Mouse (Mus musculus): ENCODE data around the gene Prss48. TPM values are rescaled to one million over a fixed set of nuclear protein-coding genes. Genes with fewer than 3 reads are reported as not detected.

Prss48 gene
- polyA plus RNA-seq, 1 experiment from 2014 or later: not detected

DNA sequence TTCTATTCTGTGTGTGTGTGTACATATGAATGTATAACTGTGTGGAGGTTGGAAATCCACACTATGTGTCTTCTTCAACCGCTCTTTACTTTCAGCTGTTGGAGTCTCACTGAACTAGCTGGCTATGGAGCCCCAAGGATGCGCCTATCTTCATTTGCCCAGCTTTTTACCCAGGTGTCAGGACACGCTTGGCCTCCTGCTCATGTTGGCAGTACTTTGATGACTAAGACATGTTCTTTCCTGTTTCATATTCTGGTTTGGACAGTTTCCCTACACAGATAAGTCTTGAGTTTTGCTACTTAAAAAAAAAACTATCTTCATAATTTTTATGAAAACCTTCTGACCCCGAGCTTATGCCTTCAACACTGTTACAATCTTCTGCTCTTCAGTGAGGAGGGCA is 36.8 kb downstream of the Prss48 start:
- Histone ChIP-seq H3K4me3 (no peak overlapping the region), H3K4me1 (peaks cover 4% of the 10 kb centered on the region), H3K9ac (no peak overlapping the region), H3K9me3 (peaks cover 4% of the 10 kb centered on the region; the same call in 1 of the 2 replicates), H3K36me3 (replicated peaks) (no peaks in the 10 kb centered on the region), H3K27me3 (replicated peaks) (no peaks in the 10 kb centered on the region), H3K27ac (no peak overlapping the region), H3K4me2 (no peak overlapping the region)
- 90% methylated on average over 4 of the region's 4 CpGs for WGBS
- no peak for ATAC-seq (replicated peaks)

DNA sequence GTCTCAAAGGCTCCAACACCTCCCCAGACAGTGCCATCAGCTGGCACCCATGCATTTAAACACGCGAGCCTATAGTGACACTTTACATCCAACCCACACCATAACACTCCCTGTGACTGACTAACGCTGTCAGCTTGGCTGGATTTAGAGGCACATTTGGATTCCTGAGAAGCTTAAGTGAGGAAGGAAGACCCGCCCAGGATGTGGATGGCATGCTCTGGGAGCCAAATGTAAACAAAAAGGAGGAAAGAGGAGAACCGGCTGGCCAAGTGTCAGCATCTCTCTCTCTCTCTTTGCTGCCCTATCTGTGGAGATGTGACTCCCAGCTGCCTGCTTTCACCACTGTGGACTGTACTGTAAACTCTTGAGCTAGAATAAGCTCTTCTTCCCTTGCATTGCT is 41.2 kb downstream of the Prss48 start:
- H3K9ac ChIP-seq: no peak overlapping the region
- 50% methylated on average over 5 of the region's 5 CpGs for WGBS
- H3K27me3 ChIP-seq (replicated peaks): no peaks in the 10 kb centered on the region
- H3K4me3 ChIP-seq: no peak overlapping the region
- ATAC-seq (replicated peaks): no peak
- no peaks in the 10 kb centered on the region for H3K36me3 ChIP-seq (replicated peaks)
- H3K4me1 ChIP-seq: no peaks in the 10 kb centered on the region
- H3K4me2 ChIP-seq: no peak overlapping the region
- H3K9me3 ChIP-seq: peaks cover 4% of the 10 kb centered on the region; the same call in 1 of the 2 replicates
- no peak overlapping the region for H3K27ac ChIP-seq

DNA sequence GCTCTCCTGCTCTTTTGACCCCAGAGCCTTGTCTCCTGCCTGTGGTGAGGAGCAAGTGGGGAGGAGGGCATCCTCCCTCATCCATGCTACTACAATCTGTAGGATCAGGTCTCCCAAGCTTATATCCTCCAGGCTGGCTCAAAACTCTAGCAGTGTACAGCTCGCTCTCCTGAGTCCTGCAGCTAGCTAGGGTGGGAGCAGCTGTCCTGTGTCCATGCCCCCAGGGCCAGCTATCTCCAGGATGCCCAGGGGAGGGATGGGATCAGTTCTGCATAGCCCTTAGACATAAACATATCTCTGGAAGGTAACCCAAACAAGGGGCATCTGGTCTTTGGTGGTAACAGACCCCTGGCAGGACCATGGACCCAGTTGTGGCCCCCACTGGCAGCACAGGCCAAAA is 42.6 kb downstream of the Prss48 start:
- Histone ChIP-seq H3K4me3 (no peak overlapping the region), H3K27ac (no peak overlapping the region), H3K4me1 (no peaks in the 10 kb centered on the region), H3K27me3 (replicated peaks) (no peaks in the 10 kb centered on the region), H3K36me3 (replicated peaks) (no peaks in the 10 kb centered on the region), H3K4me2 (no peak overlapping the region), H3K9ac (no peak overlapping the region), H3K9me3 (peaks cover 4% of the 10 kb centered on the region; the same call in 1 of the 2 replicates)
- WGBS: 100% methylated on average over 1 of the region's 1 CpGs
- ATAC-seq (replicated peaks): no peak

DNA sequence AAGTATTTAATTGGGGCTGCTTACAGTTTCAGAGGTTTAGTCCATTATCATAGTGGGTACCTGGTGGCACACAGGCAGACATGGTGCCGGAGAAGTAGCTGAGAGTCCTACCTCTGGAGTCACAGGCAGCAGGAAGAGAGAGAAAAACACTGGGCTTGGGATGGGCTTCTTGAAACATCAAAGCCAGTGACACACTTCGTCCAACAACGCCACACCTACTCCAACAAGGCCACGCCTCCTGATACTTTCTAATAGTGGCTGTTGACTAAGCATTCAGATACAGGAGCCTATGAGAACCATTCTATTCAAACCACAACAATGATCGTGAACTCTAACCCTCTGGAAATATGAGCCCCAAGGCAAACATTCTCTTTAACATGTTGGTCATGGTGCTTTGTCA is 46.6 kb downstream of the Prss48 start:
- Histone ChIP-seq H3K27me3 (replicated peaks) (no peaks in the 10 kb centered on the region), H3K27ac (no peak overlapping the region), H3K9me3 (no peaks in the 10 kb centered on the region), H3K9ac (no peak overlapping the region), H3K4me3 (no peak overlapping the region), H3K4me1 (no peaks in the 10 kb centered on the region), H3K36me3 (replicated peaks) (no peaks in the 10 kb centered on the region), H3K4me2 (no peak overlapping the region)
- ATAC-seq (replicated peaks): no peak
- 83% methylated on average over 5 of the region's 5 CpGs for WGBS

DNA sequence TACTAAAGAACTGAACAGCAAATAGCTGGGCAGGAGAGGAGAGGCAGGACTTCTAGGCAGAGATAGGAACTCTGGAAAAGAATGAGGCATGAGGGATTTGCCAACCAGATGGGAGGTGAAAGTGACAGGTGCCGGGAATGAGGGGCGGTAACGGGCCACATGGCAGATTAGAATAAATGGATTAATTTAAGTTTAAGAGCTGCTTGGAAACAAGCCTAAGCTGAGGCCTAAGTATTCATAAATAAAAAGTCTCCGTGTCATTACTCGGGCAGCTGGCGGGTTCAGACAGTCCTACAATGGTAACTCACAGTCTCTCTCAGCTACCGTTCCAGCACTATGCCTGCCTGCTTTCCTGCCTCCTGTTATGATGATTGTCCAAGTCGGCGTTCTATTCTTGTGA is 47.0 kb downstream of the Prss48 start:
- Histone ChIP-seq H3K4me2 (no peak overlapping the region), H3K27me3 (replicated peaks) (no peaks in the 10 kb centered on the region), H3K9me3 (no peaks in the 10 kb centered on the region), H3K4me3 (no peak overlapping the region), H3K9ac (no peak overlapping the region), H3K4me1 (no peaks in the 10 kb centered on the region), H3K36me3 (replicated peaks) (no peaks in the 10 kb centered on the region), H3K27ac (no peak overlapping the region)
- ATAC-seq (replicated peaks): no peak
- 72% methylated on average over 9 of the region's 9 CpGs for WGBS

DNA sequence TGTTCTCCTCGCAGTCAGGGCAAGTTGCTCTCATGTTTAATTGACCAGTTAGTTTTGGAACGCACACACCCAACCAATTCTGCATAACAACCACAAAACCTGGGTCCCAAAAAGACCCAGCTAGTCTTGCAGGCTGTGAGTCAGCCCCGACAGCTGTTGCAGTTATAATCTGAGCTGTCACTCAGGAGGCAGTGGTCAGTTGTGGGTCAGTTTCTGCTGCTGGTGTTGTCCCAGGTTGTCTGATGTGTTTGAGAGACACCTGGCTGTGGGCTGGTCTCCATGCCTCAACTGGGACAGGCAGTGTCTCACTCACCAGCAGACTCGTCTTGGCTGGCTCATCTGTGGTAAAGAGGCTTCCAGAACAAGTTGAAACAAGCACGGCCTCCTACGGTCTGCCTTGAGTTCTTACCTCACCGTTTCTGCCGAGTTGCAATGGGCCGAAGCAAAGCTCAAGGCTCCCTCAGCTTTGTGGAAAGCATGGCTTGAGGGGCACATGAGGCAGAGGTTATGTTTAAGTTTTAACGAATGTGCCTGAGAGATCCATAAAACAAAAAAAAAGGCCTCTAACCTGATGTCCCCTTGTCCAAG is 49.5 kb downstream of the Prss48 start:
- no peaks in the 10 kb centered on the region for H3K36me3 ChIP-seq (replicated peaks)
- 90% methylated on average over 10 of the region's 10 CpGs for WGBS
- ATAC-seq (replicated peaks): no peak
- no peak overlapping the region for H3K4me3 ChIP-seq
- no peak overlapping the region for H3K4me2 ChIP-seq
- H3K27ac ChIP-seq: no peak overlapping the region
- no peaks in the 10 kb centered on the region for H3K4me1 ChIP-seq
- no peaks in the 10 kb centered on the region for H3K9me3 ChIP-seq
- H3K9ac ChIP-seq: no peak overlapping the region
- no peaks in the 10 kb centered on the region for H3K27me3 ChIP-seq (replicated peaks)

DNA sequence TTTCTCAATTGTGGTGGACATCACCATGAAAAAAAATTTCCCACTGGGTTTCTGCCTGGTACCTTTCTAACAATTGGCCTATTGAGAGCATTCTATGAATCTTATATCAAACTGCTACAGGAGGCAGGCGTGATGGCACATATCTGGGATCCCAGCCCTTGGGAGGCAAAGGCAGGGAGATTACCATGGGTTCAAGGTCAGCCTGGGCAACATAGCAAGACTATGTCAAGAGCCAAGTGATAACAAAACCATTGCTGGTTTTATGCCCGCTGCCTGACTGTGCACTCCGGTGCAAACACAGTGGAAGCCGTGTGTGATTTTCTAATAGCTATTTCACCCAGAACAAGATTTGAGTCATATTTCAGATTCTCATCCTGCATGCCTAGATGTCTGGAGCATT is 51.4 kb downstream of the Prss48 start:
- H3K9me3 ChIP-seq: no peaks in the 10 kb centered on the region
- no peaks in the 10 kb centered on the region for H3K36me3 ChIP-seq (replicated peaks)
- H3K4me3 ChIP-seq: no peak overlapping the region
- no peaks in the 10 kb centered on the region for H3K27me3 ChIP-seq (replicated peaks)
- H3K27ac ChIP-seq: no peak overlapping the region
- H3K9ac ChIP-seq: no peak overlapping the region
- no peak overlapping the region for H3K4me2 ChIP-seq
- no peak for ATAC-seq (replicated peaks)
- H3K4me1 ChIP-seq: no peaks in the 10 kb centered on the region
- 84% methylated on average over 4 of the region's 4 CpGs for WGBS

Other genes starting within 250 kb of the Prss48 start
- gene Fam160a1, start 185.2 kb downstream of the Prss48 start, polyA plus RNA-seq (2015; fragmentation: Nextera tagmentation; extraction: Ambion mirVana): 0.21 and 0.45 TPM in 2 replicates
- gene Glt28d2, start 115.0 kb downstream of the Prss48 start, polyA plus RNA-seq (2015; fragmentation: Nextera tagmentation; extraction: Ambion mirVana): 0.13 and 0.45 TPM in 2 replicates
- gene Gm37240, start 115.0 kb downstream of the Prss48 start, polyA plus RNA-seq (2015; fragmentation: Nextera tagmentation; extraction: Ambion mirVana): 0.40 and 0.73 TPM in 2 replicates
- gene Sh3d19, start 31.4 kb downstream of the Prss48 start, polyA plus RNA-seq (2015; fragmentation: Nextera tagmentation; extraction: Ambion mirVana): 15.4 and 15.6 TPM in 2 replicates
- 475 and 483 TPM in 2 replicates for gene Rps3a1, start 140.2 kb upstream of the Prss48 start, polyA plus RNA-seq (2015; fragmentation: Nextera tagmentation; extraction: Ambion mirVana)
- 3.7 and 5.1 TPM in 2 replicates for gene Lrba, start 222.2 kb upstream of the Prss48 start, polyA plus RNA-seq (2015; fragmentation: Nextera tagmentation; extraction: Ambion mirVana)

Measured in midbrain, embryonic 15.5 days (tissue).